8 mouse cellular contexts compared by ENCODE assay signal in genomic region chr13:102646271-102646771, GRCm38 (mm10). TPM values are rescaled to one million over a fixed set of nuclear protein-coding genes. Genes with fewer than 3 reads are reported as not detected.
DNase-seq lines count a peak whose midpoint lies in the region; ATAC-seq lines count a peak whose summit lies in the region.

No protein-coding gene starts in this region.

- peaks cover 16% of the 10 kb centered on the region for H3K4me1 ChIP-seq in heart, embryonic 16.5 days (ENCODE audit: control insufficient read depth, insufficient read depth, low read length)
- no peaks in the 10 kb centered on the region for H3K4me1 ChIP-seq in liver, embryonic 15.5 days (replicated peaks)
- no peaks in the 10 kb centered on the region; the same call in 1 of the 2 replicates for H3K4me1 ChIP-seq in midbrain, embryonic 11.5 days (ENCODE audit: control insufficient read depth, insufficient read depth, low read length)

- no peaks in the 10 kb centered on the region for H3K9me3 ChIP-seq in heart, embryonic 16.5 days (replicated peaks; ENCODE audit: control insufficient read depth, low read length)
- H3K9me3 ChIP-seq in liver, embryonic 15.5 days (replicated peaks) = no peaks in the 10 kb centered on the region
- H3K9me3 ChIP-seq in midbrain, embryonic 11.5 days (ENCODE audit: control insufficient read depth, low read length) = no peaks in the 10 kb centered on the region

- no peaks in the 10 kb centered on the region for H3K36me3 ChIP-seq in heart, embryonic 16.5 days (ENCODE audit: control insufficient read depth, insufficient read depth)
- no peaks in the 10 kb centered on the region for H3K36me3 ChIP-seq in liver, embryonic 15.5 days (replicated peaks)
- H3K36me3 ChIP-seq in midbrain, embryonic 11.5 days (ENCODE audit: control insufficient read depth, insufficient read depth, low read length) = no peaks in the 10 kb centered on the region

- H3K4me2 ChIP-seq in heart, embryonic 16.5 days (ENCODE audit: low read depth, low read length) = no peak overlapping the region
- no peak overlapping the region for H3K4me2 ChIP-seq in liver, embryonic 15.5 days
- no peak overlapping the region for H3K4me2 ChIP-seq in midbrain, embryonic 11.5 days

- H3K27me3 ChIP-seq in heart, embryonic 16.5 days (ENCODE audit: control insufficient read depth, insufficient read depth, low read length) = no peaks in the 10 kb centered on the region
- H3K27me3 ChIP-seq in liver, embryonic 15.5 days = no peaks in the 10 kb centered on the region
- H3K27me3 ChIP-seq in midbrain, embryonic 11.5 days (ENCODE audit: control insufficient read depth, insufficient read depth, low read length) = no peaks in the 10 kb centered on the region; the same call in none of the 2 replicates

- DNase-seq in embryo, embryonic 10 days (ENCODE audit: low spot score) = peak; percentile 35
- no peak for DNase-seq in embryo, embryonic 9.5 days (ENCODE audit: extremely low spot score)
- DNase-seq in Muller cell, postnatal 12 days (ENCODE audit: inconsistent ontology term) = peak; percentile 82
- no peak for DNase-seq in midbrain, embryonic 11.5 days (ENCODE audit: low spot score, missing footprints)
- DNase-seq in left cerebral cortex, postnatal 25 days (ENCODE audit: low spot score in 2 of 2) = no peak
- no peak for DNase-seq in spleen, postnatal 4 days (ENCODE audit: low spot score in 2 of 2)

- 47% methylated on average over 10 of the region's 10 CpGs for WGBS in heart, embryonic 16.5 days
- WGBS in liver, embryonic 15.5 days (ENCODE audit: insufficient replicate concordance) = 60% methylated on average over 10 of the region's 10 CpGs
- WGBS in midbrain, embryonic 11.5 days = 75% methylated on average over 10 of the region's 10 CpGs

- 0 out of 2 replicates have a peak overlapping the region, but pooled peaks have one; percentile 13 for H3K9ac ChIP-seq in heart, embryonic 16.5 days (ENCODE audit: low read length)
- no peak overlapping the region for H3K9ac ChIP-seq in liver, embryonic 15.5 days
- no peak overlapping the region for H3K9ac ChIP-seq in midbrain, embryonic 11.5 days (ENCODE audit: low read length)

- peak; percentile 54; the same call in 1 of the 2 replicates for ATAC-seq in heart, embryonic 16.5 days (replicated peaks; ENCODE audit: extremely low read depth, insufficient read depth, low FRiP score)
- ATAC-seq in liver, embryonic 15.5 days (ENCODE audit: insufficient read depth) = peak; percentile 18; the same call in 1 of the 2 replicates
- ATAC-seq in midbrain, embryonic 11.5 days (ENCODE audit: low FRiP score) = no peak

- intact Hi-C loops in left cerebral cortex, postnatal 25 days (cut with DNase I) = loop anchor here (5.0 to 10.0 kb wide), 2 partner anchors 732 to 909 kb away; no protein-coding TSS in a partner anchor

- peak overlapping the region; percentile 51 for H3K27ac ChIP-seq in heart, embryonic 16.5 days (ENCODE audit: low read length)
- no peak overlapping the region for H3K27ac ChIP-seq in liver, embryonic 15.5 days (replicated peaks)
- H3K27ac ChIP-seq in midbrain, embryonic 11.5 days (ENCODE audit: low read depth, low read length) = no peak overlapping the region

- H3K4me3 ChIP-seq in heart, embryonic 16.5 days (ENCODE audit: low read length) = no peak overlapping the region
- H3K4me3 ChIP-seq in liver, embryonic 15.5 days (replicated peaks) = no peak overlapping the region
- no peak overlapping the region for H3K4me3 ChIP-seq in midbrain, embryonic 11.5 days (ENCODE audit: low read depth, low read length)

RNA-seq across cellular contexts. Expression of gene Cd180, which starts 47.0 kb away (rescaled TPM):
- 0.62 and 0.87 TPM in 2 replicates for polyA plus RNA-seq in heart, embryonic 16.5 days (2015; fragmentation: Nextera tagmentation; extraction: Ambion mirVana)
- polyA plus RNA-seq in liver, embryonic 15.5 days (2015; fragmentation: Nextera tagmentation; extraction: Ambion mirVana) = 0.59 and 0.78 TPM in 2 replicates
- polyA plus RNA-seq in midbrain, embryonic 11.5 days (2014; fragmentation: Nextera tagmentation; extraction: Ambion mirVana) = 0.67 and 0.84 TPM in 2 replicates
- 1 to 10 TPM; 2.2 to 2.8 TPM for total RNA-seq in left cerebral cortex, postnatal 25 days (2021)

Comparison
In these comparisons a context has a peak if more than half of its experiments do, and no peak if none do; other contexts are left out.
1. DNase-seq: peak in embryo, embryonic 10 days (single experiment) and Muller cell, postnatal 12 days (single experiment); none in embryo, embryonic 9.5 days (single experiment), midbrain, embryonic 11.5 days (single experiment), left cerebral cortex, postnatal 25 days (0 of 2) and spleen, postnatal 4 days (0 of 2).